Mouse (Mus musculus) midbrain, embryonic 11.5 days (tissue): ENCODE results near the gene Nim1k. TPM values are rescaled to one million over a fixed set of nuclear protein-coding genes. Genes with fewer than 3 reads are reported as not detected.
"Not testable (repeated sequence)": the region's sequence is repeated elsewhere in the genome, so short reads cannot be mapped to it uniquely, and the experiment has no call there.

ENCODE experiments used
- ATAC-seq: fragments of 200-750 bp; cut with Nextera tagmentation; 2 replicates; pipeline ENCODE4 v1.8.0; 2017; ENCODE audit warnings: moderate TSS enrichment, moderate library complexity; ENCODE audit not compliant: low FRiP score
- DNase-seq: peaks from one replicate; pipeline ENCODE4 v3.0.0; 2015; ENCODE audit warnings: low spot score; ENCODE audit errors: missing footprints
- H3K27ac ChIP-seq: fragments of 300-500 bp; sonication (generic); 2 replicates; pipeline ENCODE4 v1.5.1; 2014; ENCODE audit warnings: low read depth, low read length
- H3K27me3 ChIP-seq: fragments of 300-500 bp; sonication (generic); 2 replicates; pipeline ENCODE4 v1.6.1; 2014; ENCODE audit warnings: mild to moderate bottlenecking, low read length, moderate library complexity, mixed read lengths; ENCODE audit not compliant: control insufficient read depth, insufficient read depth
- H3K36me3 ChIP-seq: fragments of 300-500 bp; sonication (generic); 2 replicates; pipeline ENCODE4 v1.6.1; 2014; ENCODE audit warnings: mild to moderate bottlenecking, low read length, moderate library complexity, mixed read lengths; ENCODE audit not compliant: control insufficient read depth, insufficient read depth
- H3K4me1 ChIP-seq: fragments of 300-500 bp; sonication (generic); 2 replicates; pipeline ENCODE4 v1.6.1; 2014; ENCODE audit warnings: low read length; ENCODE audit not compliant: control insufficient read depth, insufficient read depth
- H3K4me2 ChIP-seq: fragments of 300-500 bp; sonication (generic); 2 replicates; pipeline ENCODE4 v1.6.1; 2014; ENCODE audit warnings: mild to moderate bottlenecking, moderate library complexity
- H3K4me3 ChIP-seq: fragments of 300-500 bp; sonication (generic); 2 replicates; pipeline ENCODE4 v1.5.1; 2014; ENCODE audit warnings: low read depth, low read length
- H3K9ac ChIP-seq: fragments of 300-500 bp; sonication (generic); 2 replicates; pipeline ENCODE4 v1.6.1; 2014; ENCODE audit warnings: low read length
- H3K9me3 ChIP-seq: fragments of 300-500 bp; sonication (generic); 2 replicates; pipeline ENCODE4 v1.6.1; 2016; ENCODE audit warnings: low read length; ENCODE audit not compliant: control insufficient read depth
- WGBS: fragments of 180-500 bp; shearing (Covaris S2); extraction: QIAGEN DNeasy Blood & Tissue Kit; methylation state at CpG from one replicate; pipeline ENCODE4 v1.1.7; 2014; 5-methylcytosine and 5-hydroxymethylcytosine counted together
- polyA plus RNA-seq: library from polyadenylated mRNA; unstranded; fragments of >200 nt; fragmentation: Nextera tagmentation; extraction: Ambion mirVana; gene quantifications from 2 replicates; pipeline ENCODE4 v1.2.1, GENCODE M21; 2014

Nim1k gene
- polyA plus RNA-seq, 1 experiment from 2014 or later: 2.4 TPM

DNA sequence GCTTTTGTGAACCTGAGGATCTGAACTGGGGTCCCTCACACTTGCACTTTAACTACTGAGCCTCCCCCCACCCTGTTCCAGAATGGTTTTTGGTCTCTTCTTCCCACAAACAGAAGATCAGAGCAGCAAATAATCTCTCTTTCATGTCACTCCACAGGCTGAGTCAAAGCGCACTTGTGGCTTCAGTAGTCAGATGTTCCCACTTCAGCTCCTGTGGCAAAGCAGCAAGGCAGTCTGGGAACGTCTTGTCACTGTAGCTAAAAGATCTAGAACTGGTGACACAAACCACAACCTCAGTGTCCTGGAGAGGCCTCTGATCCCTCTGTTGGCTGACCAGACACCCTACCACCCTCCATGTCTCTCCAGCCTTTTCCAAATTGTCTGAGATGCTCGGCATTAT is 74.5 kb downstream of the Nim1k start:
- no peak overlapping the region for H3K27ac ChIP-seq
- WGBS: 78% methylated on average over 3 of the region's 3 CpGs
- DNase-seq: no peak

GRCm38 (mm10) chr13:119679721-119680120 is 76.0 kb downstream of the Nim1k start:
- WGBS: 86% methylated on average over 2 of the region's 2 CpGs
- no peak overlapping the region for H3K27ac ChIP-seq
- no peak for DNase-seq
- H3K9ac ChIP-seq: no peak overlapping the region
- no peaks in the 10 kb centered on the region for H3K4me1 ChIP-seq
- no peak for ATAC-seq
- no peaks in the 10 kb centered on the region for H3K9me3 ChIP-seq
- no peaks in the 10 kb centered on the region for H3K36me3 ChIP-seq
- H3K27me3 ChIP-seq: no peaks in the 10 kb centered on the region
- H3K4me3 ChIP-seq: no peak overlapping the region
- no peak overlapping the region for H3K4me2 ChIP-seq

More for the DNA sequence above, 74.5 kb downstream of the Nim1k start:
- no peak for ATAC-seq
- no peaks in the 10 kb centered on the region for H3K9me3 ChIP-seq
- H3K27me3 ChIP-seq: no peaks in the 10 kb centered on the region
- H3K36me3 ChIP-seq: no peaks in the 10 kb centered on the region
- H3K4me3 ChIP-seq: no peak overlapping the region
- no peak overlapping the region for H3K4me2 ChIP-seq
- no peaks in the 10 kb centered on the region for H3K4me1 ChIP-seq
- no peak overlapping the region for H3K9ac ChIP-seq

- H3K4me3 ChIP-seq: no peak overlapping the region
- H3K4me1 ChIP-seq: no peaks in the 10 kb centered on the region
- no peak overlapping the region for H3K4me2 ChIP-seq
- DNase-seq: no peak
- no peaks in the 10 kb centered on the region for H3K27me3 ChIP-seq
- H3K9ac ChIP-seq: no peak overlapping the region
- no peak overlapping the region for H3K27ac ChIP-seq
- no peak for ATAC-seq
- no peaks in the 10 kb centered on the region for H3K9me3 ChIP-seq
- WGBS: 85% methylated on average over 8 of the region's 8 CpGs
- H3K36me3 ChIP-seq: no peaks in the 10 kb centered on the region
These were observed 76.9 kb downstream of the Nim1k start for GRCm38 (mm10) chr13:119678794-119679193.

DNA sequence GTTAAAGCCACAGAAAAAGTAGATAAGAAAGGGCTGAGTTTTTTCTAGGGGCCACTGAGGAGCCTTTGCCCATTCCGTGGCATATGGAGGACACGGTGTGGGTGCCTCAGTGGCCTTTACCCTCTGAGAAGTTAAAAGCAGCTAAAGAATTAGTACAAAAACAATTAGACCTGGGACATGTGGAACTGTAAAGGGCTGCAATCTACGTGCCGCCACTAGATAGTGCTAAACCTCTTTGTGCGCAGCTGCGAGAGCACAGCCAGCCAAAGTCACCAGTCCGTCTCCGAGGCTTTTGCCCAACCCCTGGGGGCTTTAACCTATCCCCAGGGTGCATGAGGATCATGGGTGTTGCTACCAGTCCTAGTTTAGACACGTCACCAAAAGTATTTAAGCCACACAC is 94.3 kb downstream of the Nim1k start:
- ATAC-seq: peak; percentile 35; the same call in 1 of the 2 replicates
- H3K9me3 ChIP-seq, H3K4me2 ChIP-seq, H3K27me3 ChIP-seq, H3K4me3 ChIP-seq, H3K4me1 ChIP-seq, H3K27ac ChIP-seq, DNase-seq, H3K9ac ChIP-seq, H3K36me3 ChIP-seq: not testable (repeated sequence)
- WGBS: 73% methylated on average over 4 of the region's 9 CpGs

Other genes starting within 250 kb of the Nim1k start
- gene Ccl28, start 132.1 kb downstream of the Nim1k start, polyA plus RNA-seq: 0.10 and 0.17 TPM in 2 replicates
- gene Hmgcs1, start 65.5 kb downstream of the Nim1k start, polyA plus RNA-seq: 516 and 569 TPM in 2 replicates
- 44.2 and 49.4 TPM in 2 replicates for gene Zfp131, start 35.0 kb upstream of the Nim1k start, polyA plus RNA-seq
- gene AF067063, start 74.3 kb upstream of the Nim1k start, polyA plus RNA-seq: not detected in 2 replicates
- gene D13Ertd608e, start 80.1 kb upstream of the Nim1k start, polyA plus RNA-seq: not detected in 2 replicates
- not detected in 2 replicates for gene Tcstv1, start 138.9 kb upstream of the Nim1k start, polyA plus RNA-seq
- not detected in 2 replicates for gene Gm21761, start 173.4 kb upstream of the Nim1k start, polyA plus RNA-seq
- not detected in 2 replicates for gene B020031M17Rik, start 194.9 kb upstream of the Nim1k start, polyA plus RNA-seq